Mouse (Mus musculus) liver, adult 2 months (tissue): ENCODE data around the gene Layn.

ENCODE experiments used
- CTCF ChIP-seq: fragments of 200-500 bp; IDR thresholded peaks from 2 replicates; pipeline ENCODE4 v1.5.1; 2011; ENCODE audit warnings: low read depth, low read length, control low read depth
- POLR2A ChIP-seq: fragments of 200-500 bp; IDR thresholded peaks from 2 replicates; pipeline ENCODE4 v1.6.1; 2011; ENCODE audit warnings: low read length, control low read depth; ENCODE audit not compliant: insufficient read depth; ENCODE audit errors: extremely low read depth

DNA sequence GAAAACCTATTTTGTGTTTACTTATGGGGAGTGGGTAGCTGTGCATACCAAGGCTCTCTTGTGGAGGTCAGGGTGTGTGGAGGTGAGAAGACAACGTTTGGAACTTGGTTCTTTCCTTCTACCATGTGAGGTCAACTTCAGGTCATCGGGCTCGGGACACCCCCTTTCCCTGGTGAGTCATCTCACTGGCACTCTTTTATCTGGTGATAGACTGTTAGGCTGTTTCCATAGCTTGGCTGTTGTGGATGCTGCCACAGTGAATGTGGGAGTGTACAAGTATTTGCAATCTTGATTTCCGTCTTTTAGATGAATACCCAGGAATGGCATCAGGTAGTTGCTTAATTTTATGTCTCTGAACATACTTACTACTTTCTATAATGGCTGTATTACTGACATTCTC is 61.2 kb downstream of the Layn start:
- no peak for TF ChIP-seq CTCF
- TF ChIP-seq POLR2A, result no peak
